Mouse (Mus musculus) NIH3T3 (cell line): ENCODE measurements around the gene Gm48552.

Experiments used
- DNase-seq: peaks from one replicate; pipeline ENCODE4 v3.0.0-alpha.2; 2012; ENCODE audit warnings: low read depth

The Gm48552 gene

DNA sequence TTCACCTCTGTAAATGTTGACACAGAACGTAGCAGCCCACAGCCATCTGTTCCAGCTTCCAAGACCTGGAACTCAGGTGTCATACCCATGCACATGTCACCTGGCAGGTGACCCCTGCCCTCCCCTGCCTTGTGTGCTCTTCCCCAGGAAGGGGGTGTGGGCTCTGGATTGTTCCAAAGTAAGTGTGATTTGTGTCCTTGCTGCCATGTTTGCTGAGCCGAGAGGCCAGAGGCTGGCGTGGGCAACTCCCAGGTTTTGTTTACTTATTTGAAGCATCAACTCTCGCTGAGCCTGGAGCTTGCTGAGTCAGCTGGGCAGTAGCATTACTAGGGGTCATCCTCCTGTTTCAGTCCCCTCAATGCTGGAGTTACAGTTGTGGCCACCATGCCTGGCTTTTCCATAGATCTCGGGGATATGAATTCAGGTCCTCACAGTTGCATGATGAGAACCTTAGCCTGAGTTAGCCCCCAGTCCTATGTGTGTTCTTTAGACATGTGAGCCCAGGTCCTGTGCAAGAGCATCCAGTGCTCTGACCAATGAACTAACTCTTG is at the start of gene Gm48552:
Gene Gm48552 (plus strand): TSS at position 501 of the 551 bp plus-strand sequence.
- no peak for DNase-seq

GRCm38 (mm10) chr10:81340551-81341332 is 48.1 kb upstream of the Gm48552 start:
- DNase-seq: no peak

- peak; percentile 85 for DNase-seq
Measured at GRCm38 (mm10) chr10:81341333-81341949, 47.4 kb upstream of the Gm48552 start.

DNA sequence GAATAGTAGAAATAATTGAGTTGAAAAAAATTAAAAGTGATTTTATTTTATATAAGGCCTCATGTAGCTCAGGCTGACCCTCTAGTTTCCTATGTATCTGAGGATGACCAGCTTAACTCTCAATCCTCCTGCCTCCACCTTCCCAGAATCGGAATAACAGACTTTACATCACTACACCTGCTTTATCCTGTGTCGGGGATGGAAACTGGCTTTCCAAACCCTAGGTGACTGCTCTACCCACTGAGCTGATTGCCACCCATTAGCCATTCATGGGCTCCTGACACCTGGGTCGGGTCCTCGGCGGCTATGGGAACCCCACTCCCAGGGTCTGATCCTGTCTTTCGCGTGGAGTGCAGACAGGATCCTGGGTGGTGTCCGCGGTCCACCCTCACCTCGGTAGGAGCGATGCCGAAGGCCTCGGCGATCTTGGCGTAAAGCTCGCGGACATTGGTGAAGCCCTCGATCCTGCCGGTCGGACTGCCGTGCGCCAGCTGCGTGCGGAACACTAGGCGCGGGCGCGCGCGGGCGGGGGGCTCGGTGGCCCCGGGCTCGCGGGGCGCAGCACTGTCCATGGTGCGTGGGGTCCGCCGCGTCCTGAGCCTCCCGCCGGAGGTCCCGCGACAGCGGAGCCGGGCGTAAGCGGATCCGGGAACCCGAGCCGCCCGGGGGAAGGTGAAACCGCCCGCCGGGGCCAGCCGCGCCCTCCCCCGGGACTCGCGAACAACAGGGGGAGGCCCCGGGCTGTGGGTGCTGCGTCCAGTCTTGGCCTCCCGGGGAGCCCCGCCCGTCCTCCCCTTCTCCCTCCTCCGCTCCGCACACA is 45.9 kb upstream of the Gm48552 start, which contains the start of gene Gipc3:
Gene Gipc3 (minus strand): TSS at position 581 of the 820 bp plus-strand sequence.
- no peak for DNase-seq

DNA sequence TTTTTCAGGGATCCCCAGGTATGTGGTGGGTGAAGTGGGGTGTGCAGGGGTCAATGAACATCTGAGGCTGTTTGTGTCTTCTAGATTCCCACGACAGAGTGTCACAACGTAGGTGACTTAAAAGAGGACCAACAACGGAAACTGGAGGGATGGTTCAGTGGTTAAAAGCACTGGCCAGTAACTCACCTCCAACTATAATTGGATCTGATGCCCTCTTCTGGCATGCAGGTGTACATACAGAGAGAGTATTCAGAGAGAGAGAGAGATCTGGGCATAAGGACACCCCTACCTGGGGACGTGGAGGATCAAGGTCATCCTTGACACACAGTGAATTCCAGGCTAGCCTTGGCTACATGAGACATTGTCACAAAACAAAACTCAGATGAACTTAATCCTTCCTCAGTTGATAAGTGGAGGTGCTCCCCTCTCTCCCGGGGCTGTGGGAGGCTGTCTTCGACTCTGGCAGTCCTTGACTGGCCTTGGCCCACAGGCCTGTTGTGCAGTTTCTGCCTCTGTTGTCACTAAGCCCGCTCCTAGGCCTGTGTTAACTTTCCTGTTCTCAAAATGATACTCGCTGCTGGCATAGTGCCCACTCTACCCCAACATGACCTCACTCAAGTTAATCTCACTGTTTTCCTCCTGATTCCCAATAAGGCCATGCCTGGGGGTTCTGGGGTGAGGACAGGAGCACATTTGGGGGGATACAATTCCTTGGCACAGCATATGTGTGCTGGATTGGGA is 44.2 kb upstream of the Gm48552 start:
- peak; percentile 43 for DNase-seq

GRCm38 (mm10) chr10:81345162-81345534 is 43.7 kb upstream of the Gm48552 start:
- no peak for DNase-seq

DNA sequence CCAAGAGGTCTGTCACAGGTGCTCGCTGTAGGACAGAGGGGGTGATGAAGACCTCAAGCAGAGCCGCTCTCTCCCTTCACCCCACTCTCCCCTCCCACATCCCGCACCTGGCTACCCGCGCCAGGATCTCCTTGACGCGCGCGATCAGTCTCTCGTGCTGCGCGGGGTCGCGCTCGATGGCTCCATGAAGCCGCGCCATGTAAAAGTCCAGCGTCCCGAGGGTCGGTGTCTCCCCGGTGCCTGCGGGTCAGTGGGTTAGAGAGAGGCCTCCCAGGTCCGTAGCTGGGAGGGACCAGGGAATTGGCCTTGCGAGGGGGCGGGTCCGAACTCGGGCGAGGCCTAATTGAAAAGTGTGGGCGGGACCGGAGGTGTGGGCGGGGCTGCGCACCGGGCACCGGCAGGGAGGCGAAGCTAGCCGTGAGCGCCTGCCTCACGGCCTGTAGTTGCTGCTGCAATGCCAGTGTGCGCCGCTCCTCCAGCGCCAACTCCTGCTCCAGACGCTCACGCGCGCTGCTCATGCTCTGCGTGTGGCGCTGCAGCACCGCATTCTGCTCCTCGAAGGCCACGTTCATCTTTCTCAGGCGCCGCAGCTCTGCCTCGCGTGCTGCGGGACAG is 42.2 kb upstream of the Gm48552 start:
- DNase-seq: no peak

DNA sequence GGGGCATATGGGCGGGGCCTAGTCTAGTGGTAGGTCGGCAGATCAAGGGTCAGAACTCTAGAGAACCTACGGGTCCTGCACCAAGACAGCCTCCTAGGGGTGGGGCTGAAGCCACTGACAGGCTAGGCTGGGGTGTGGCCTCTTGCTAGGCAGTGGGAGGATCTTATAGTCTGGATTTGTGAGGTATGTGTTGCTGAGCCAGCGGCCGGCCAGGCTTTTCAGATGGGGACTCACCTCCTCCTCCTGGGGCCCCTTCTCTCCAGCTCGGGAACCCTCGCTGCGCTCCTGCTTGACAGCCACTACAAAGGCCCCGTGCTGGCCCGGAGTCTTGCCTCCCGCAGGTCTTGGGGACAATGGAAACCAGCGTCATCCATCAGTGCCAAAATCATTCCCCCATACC is 39.7 kb upstream of the Gm48552 start:
- peak; percentile 74 for DNase-seq

DNA sequence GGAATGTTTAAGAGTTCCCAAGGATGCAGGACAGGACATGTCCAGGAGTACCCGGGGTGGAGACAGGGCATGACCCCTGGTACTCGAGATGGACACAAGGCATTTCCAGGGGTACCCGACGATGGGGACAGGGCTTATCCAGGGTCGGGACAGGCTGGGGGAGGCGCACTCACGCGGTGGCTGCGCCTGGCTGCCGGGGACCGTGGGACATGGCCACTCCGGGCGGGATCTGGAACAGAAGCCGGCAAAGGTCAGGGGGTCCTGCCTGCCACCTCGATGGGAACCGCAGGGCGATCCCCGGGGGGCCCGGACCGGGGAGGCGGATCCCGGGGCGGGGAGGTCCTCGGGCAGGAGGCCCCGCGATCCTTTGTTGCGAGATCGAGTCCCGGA is 38.8 kb upstream of the Gm48552 start:
- no peak for DNase-seq

GRCm38 (mm10) chr10:81350351-81351063 is 38.3 kb upstream of the Gm48552 start, which contains the start of gene Hmg20b:
Gene Hmg20b, minus strand, starts transcription at chr10:81350480.
- DNase-seq: peak; percentile 100

- DNase-seq: peak; percentile 62
Measured at GRCm38 (mm10) chr10:81351678-81352291, 37.0 kb upstream of the Gm48552 start.

DNA sequence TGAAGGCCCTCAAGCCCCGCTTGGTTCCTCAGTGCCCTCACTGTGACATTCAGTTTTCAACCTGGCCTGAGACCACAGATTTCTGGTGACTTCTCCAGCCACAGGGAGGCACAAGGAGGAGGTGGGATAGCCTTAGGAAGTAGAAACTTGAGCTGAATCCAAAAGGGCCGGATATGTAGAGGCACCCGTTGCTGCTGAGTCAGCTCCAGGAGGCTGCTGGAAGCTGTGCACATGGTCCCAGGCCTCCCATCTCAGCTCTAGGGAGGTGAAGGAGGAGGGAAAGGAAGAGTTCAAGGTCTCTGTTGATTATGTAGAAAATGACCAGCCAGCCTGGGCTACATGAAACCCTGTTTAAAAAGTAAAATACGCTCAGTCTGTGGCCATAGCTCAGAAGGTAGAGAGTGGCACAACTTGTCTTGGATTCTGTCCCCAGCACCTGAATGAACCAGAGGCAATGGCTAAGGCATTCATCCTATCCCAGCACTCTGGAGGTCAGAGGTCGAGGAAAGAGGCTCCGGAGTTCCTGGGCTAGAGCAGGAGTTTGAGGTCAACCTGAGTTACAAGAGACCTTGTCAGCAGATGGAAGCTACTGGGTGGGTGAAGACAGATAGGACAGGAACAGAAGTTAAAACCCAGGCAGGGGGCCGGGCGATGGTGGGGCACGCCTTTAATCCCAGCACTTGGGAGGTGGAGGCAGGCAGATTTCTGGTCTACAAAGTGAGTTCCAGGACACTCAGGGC is 33.9 kb upstream of the Gm48552 start:
- peak; percentile 69 for DNase-seq

- no peak for DNase-seq
Measured at GRCm38 (mm10) chr10:81355533-81355932, 33.3 kb upstream of the Gm48552 start.

DNA sequence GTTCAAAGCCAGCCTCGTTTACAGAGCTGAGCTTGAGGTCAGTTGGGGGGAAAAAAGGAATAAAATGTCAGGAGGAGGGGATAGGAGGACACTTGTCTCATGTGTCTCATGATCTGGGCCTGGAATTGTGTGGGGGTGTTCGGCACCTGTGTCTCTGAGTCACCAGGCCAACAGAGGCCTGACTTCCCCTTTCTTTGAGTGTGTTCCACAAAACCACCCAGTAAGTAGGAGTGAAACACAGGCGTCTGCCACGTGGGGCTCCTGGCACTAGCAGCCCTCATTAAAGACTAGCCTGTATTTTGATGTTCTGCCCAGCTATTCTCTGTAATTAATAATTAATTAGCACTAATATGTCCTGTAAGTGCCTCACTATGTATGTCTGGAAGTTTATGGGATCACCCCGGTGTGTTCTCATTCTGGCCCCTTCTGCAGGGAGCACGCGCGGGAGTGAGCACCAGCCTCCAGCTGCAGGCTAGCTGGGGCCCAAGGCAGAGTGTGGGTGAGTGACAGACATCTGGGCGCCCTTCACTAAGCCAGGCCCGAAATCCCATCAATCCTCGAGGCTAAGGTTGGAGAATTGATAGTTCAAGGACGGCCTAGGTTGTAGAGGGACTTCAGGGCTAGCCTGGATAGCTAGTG is 32.3 kb upstream of the Gm48552 start:
- no peak for DNase-seq

DNA sequence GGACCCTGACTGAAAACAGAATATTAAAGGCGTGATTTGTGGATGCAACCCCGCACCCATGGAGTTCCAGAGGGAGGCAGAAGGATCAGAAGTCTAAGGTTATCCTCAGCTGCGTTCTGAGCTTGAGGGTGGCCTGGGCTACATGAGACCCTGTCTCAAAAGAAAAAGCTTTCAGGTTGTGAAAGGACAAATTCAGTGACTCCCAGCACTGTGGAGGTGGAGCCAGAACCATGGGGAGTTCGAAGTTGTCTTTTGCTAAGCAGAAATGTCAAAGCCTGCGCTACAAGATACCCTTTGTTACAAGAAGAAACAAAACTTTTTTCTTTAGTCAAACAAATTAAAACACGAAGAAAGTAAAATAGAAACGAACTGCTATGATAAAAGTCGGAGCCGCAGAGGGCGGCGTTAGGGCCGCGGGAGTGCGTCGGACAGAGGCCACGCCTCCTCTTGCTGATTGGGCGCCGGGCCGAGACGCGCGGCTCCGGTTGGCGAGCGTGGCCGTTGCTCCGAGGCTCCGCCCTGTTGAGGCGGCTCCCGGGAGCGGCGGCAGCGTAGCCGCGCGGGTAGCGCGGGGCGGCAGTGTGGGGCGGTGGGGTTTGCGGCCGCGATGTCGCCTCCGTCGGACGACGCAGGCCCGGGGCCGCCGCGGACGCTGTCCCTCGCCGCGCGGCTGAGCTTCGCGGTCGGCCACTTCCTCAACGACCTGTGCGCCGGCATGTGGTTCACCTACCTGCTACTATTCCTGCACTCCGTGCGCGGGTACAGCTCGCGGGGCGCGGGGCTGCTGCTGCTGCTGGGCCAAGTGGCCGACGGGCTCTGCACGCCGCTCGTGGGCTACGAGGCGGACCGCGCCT is 31.6 kb upstream of the Gm48552 start, which contains the start of gene Mfsd12:
Gene Mfsd12 (plus strand): TSS at position 501 of the 854 bp plus-strand sequence.
- peak; percentile 97 for DNase-seq

DNA sequence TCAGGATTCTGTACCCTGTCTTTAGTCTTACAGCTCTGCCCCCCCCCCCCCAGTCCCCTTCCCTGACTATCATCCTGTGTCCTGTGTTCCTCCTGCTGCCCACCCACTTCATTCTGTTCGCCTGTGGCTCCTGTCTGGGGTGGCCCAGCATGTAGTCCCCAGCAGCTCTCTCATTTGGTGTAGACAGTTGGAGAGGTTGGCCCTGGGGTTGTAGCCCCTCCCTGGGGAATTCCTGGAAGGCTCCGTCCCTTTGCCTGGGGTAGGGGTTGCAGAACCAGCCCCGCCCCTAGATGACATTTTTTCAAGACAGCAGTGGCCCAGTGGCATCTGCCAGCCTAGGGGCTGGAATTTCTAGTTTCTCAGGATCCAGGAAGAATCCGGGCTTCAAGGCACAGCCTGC is 30.6 kb upstream of the Gm48552 start:
- DNase-seq: no peak

DNA sequence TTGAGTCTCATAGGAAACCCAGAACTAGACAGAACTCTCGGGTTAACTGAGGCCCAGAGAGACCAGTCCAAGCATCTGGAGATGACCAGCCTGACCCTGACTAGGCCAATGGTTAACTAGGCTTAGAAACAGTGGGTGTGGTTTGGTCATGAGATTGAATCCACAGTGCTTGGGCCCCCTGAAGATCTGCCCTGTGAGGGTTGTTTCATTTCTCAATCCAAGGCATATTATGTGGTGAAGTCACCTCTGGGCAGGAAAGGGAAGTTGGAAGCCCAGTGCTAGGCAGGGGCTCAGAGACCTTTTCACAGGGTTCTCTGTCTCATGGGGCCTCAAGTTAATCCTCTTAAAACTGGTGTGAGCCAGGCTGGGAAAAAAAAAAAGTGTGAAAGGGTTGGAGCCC is 30.0 kb upstream of the Gm48552 start:
- DNase-seq: peak; percentile 19

DNA sequence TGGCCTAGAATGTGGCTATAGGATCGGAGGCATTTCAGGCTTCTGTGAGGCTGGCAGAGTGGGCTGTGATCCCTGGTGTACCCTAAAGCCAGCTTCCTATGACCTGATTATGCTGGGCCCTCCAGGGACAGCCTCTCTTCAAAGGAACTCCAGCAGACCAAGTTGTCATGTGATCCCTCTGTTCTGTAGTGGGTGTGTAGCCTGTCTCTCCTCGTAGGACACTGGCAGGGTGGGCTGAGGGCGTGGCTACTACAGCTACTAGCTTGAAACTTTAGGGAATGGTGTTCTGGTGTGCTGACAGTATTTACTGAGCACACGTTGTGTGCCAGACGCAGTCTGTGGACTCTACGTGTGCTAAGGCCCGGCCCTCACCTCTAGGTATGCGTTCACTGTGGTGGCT is 28.1 kb upstream of the Gm48552 start:
- peak; percentile 27 for DNase-seq
